Mouse (Mus musculus): Measurements from ENCODE around the gene Plxdc1.

DNA sequence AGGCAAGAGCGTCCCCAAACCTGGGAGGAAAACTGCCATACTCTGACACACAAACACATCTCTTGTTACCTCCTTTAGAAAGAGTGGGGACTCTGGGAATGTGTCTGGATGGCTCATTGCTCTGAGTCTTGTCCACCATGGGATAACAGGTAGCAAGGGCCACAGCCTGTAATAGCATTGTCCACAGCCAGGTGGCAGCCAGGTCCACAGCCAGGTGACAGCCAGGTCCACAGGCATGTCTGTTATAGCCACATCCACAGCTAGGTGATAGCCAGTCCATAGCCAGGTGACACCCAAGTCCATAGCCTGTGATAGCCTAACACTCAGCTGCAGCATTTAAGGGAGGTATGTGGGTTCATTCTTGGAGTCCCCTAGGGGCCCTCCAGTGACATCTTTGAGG is 25.3 kb downstream of the Plxdc1 start:
- TF ChIP-seq EP300 (IDR thresholded peaks at IDR 0.05; ENCODE audit: low read depth) (no peak), CTCF (IDR thresholded peaks at IDR 0.05; ENCODE audit: low read depth) (peak; percentile 71)

All from liver, embryonic 14.5 days (tissue).